Mouse (Mus musculus) kidney, embryonic 16.5 days (tissue): Measurements from ENCODE around the gene Ncapd3. TPM values are rescaled to one million over a fixed set of nuclear protein-coding genes. Genes with fewer than 3 reads are reported as not detected.

ENCODE experiments used
- ATAC-seq: fragments of 200-750 bp; cut with Nextera tagmentation; 2 replicates; pipeline ENCODE4 v1.8.0; 2017; ENCODE audit warnings: moderate TSS enrichment; ENCODE audit not compliant: low FRiP score, low TSS enrichment
- H3K27ac ChIP-seq: fragments of 300-500 bp; sonication (generic); 2 replicates; pipeline ENCODE4 v1.5.1; 2014; ENCODE audit warnings: low read length
- H3K27me3 ChIP-seq: fragments of 300-500 bp; sonication (generic); 2 replicates; pipeline ENCODE4 v1.6.1; 2014; ENCODE audit warnings: low read length, control low read depth, mixed read lengths; ENCODE audit not compliant: insufficient read depth
- H3K36me3 ChIP-seq: fragments of 300-500 bp; sonication (generic); 2 replicates; pipeline ENCODE4 v1.6.1; 2014; ENCODE audit warnings: low read length, control low read depth, mixed read lengths; ENCODE audit not compliant: insufficient read depth
- H3K4me1 ChIP-seq: fragments of 300-500 bp; sonication (generic); 2 replicates; pipeline ENCODE4 v1.6.1; 2014; ENCODE audit warnings: low read length, control low read depth, mixed read lengths; ENCODE audit not compliant: insufficient read depth
- H3K4me2 ChIP-seq: fragments of 300-500 bp; sonication (generic); replicated peaks from 2 replicates; pipeline ENCODE4 v1.6.1; 2014; ENCODE audit warnings: low read depth, low read length
- H3K4me3 ChIP-seq: fragments of 300-500 bp; sonication (generic); 2 replicates; pipeline ENCODE4 v1.5.1; 2014; ENCODE audit warnings: mild to moderate bottlenecking, low read length
- H3K9ac ChIP-seq: fragments of 300-500 bp; sonication (generic); replicated peaks from 2 replicates; pipeline ENCODE4 v1.6.1; 2014; ENCODE audit warnings: low read length
- H3K9me3 ChIP-seq: fragments of 300-500 bp; sonication (generic); 2 replicates; pipeline ENCODE4 v1.6.1; 2016; ENCODE audit warnings: low read length, control low read depth
- WGBS: fragments of 180-500 bp; shearing (Covaris S2); extraction: QIAGEN DNeasy Blood & Tissue Kit; methylation state at CpG from one replicate; pipeline ENCODE4 v1.1.7; 2014; 5-methylcytosine and 5-hydroxymethylcytosine counted together
- polyA plus RNA-seq: library from polyadenylated mRNA; unstranded; fragments of >200 nt; fragmentation: Nextera tagmentation; extraction: Ambion mirVana; gene quantifications from 2 replicates; pipeline ENCODE4 v1.2.1, GENCODE M21; 2015

Ncapd3 gene
- polyA plus RNA-seq, 1 experiment from 2014 or later: 32.2 TPM

DNA sequence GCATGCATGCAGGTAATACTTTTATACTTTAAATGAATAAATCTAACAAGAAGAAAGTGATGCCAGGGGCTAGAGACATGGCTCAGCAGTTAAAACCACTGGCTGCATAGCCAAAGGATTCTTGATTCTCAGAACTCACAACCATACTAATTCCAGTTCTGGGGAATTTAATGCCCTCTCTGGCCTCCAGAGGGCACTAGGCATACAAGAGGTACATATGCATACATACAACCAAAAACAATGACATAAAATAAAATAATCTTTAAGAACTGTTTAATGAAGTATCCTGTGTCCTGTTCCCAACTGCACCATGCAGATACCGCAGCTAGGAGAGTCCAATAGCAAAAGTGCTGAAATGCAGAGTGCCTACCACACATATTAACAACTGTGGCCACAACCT is 104.4 kb downstream of the Ncapd3 start:
- 70% methylated on average over 1 of the region's 1 CpGs for WGBS
- H3K9ac ChIP-seq: no peak overlapping the region
- H3K36me3 ChIP-seq: no peaks in the 10 kb centered on the region
- no peak; the same call in 1 of the 2 replicates for ATAC-seq
- H3K4me3 ChIP-seq: no peak overlapping the region
- no peaks in the 10 kb centered on the region for H3K4me1 ChIP-seq
- no peaks in the 10 kb centered on the region for H3K9me3 ChIP-seq
- H3K4me2 ChIP-seq: no peak overlapping the region
- H3K27me3 ChIP-seq: no peaks in the 10 kb centered on the region
- H3K27ac ChIP-seq: no peak overlapping the region

DNA sequence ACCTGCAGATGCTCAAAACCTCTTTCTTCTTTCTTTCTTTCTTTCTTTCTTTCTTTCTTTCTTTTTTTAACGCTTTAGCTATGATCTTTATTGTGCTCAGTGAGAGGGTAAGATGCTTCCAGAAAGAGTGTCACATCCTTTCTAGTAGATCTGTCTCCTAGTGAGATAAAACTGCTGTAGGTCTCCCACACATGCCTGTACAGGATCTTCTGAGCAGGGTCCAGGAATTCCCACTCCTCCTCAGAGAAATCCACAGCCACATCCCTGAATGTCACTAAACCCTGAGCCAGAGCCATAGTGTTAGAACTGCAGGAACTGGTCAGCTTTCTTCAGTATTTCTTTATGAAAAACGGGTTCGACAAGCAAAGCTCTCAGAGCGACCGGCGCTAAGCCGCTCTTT is 105.4 kb downstream of the Ncapd3 start:
- no peak overlapping the region for H3K4me3 ChIP-seq
- no peaks in the 10 kb centered on the region for H3K36me3 ChIP-seq
- no peaks in the 10 kb centered on the region for H3K4me1 ChIP-seq
- H3K27me3 ChIP-seq: no peaks in the 10 kb centered on the region
- H3K4me2 ChIP-seq: no peak overlapping the region
- H3K9ac ChIP-seq: no peak overlapping the region
- WGBS: 89% methylated on average over 7 of the region's 7 CpGs
- no peak for ATAC-seq
- no peak overlapping the region for H3K27ac ChIP-seq
- H3K9me3 ChIP-seq: no peaks in the 10 kb centered on the region

DNA sequence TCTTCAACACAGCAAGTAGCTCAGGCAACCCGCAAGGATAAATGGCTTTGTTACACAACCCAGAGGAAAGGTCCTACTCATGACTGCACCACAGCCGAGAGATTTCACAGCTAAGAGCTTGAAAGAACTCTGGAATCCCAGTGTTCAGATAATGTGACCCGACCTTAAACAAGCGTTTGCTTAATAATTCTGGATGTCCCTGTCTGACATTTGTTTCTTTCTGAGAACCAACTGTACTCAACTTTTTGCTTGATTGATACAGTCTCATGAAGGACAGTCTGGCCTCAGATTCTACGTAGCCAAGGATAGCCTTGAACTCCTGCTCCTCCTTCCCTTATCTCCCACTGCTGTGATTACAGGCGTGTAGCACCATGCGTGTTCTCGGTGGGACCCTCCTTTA is 106.7 kb downstream of the Ncapd3 start:
- Histone ChIP-seq H3K27ac (no peak overlapping the region), H3K4me1 (no peaks in the 10 kb centered on the region), H3K36me3 (peaks cover 5% of the 10 kb centered on the region), H3K4me2 (no peak overlapping the region), H3K9ac (no peak overlapping the region), H3K27me3 (no peaks in the 10 kb centered on the region), H3K4me3 (no peak overlapping the region), H3K9me3 (no peaks in the 10 kb centered on the region)
- 78% methylated on average over 8 of the region's 8 CpGs for WGBS
- ATAC-seq: no peak

DNA sequence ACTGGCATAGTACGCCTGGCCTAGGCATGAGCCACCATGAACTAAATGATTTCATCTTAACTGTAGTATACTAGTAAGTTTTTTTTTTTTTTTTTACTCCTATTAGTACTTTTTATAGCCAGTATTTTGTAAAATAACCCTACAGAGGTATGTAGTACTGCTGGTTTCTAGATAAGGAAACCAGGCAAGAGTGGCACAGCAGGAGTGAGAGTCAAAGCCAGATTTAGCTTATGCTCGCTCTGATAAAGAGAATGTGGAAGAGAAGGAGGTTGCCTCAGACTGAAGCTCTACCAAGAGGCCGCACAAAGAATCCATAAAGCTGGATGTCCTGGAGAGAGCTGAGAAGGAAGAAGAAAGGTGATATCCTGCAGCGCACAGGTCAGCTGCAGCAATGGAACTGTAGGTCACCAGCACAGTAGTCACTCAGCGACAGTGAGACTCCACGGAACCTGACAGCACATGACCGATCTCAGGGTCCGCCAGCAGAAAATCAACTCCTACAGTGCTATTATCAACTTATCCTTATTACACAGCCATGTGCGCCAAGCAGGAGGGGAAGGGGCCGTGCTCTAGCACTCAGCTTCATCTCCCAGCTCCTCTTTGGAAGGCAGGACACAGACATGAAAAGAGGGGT is 110.6 kb downstream of the Ncapd3 start:
- 91% methylated on average over 10 of the region's 10 CpGs for WGBS
- peaks cover 7% of the 10 kb centered on the region for H3K36me3 ChIP-seq
- no peaks in the 10 kb centered on the region for H3K9me3 ChIP-seq
- no peak overlapping the region for H3K9ac ChIP-seq
- H3K4me2 ChIP-seq: no peak overlapping the region
- H3K4me3 ChIP-seq: no peak overlapping the region
- no peak for ATAC-seq
- no peaks in the 10 kb centered on the region for H3K4me1 ChIP-seq
- no peaks in the 10 kb centered on the region for H3K27me3 ChIP-seq
- H3K27ac ChIP-seq: no peak overlapping the region

DNA sequence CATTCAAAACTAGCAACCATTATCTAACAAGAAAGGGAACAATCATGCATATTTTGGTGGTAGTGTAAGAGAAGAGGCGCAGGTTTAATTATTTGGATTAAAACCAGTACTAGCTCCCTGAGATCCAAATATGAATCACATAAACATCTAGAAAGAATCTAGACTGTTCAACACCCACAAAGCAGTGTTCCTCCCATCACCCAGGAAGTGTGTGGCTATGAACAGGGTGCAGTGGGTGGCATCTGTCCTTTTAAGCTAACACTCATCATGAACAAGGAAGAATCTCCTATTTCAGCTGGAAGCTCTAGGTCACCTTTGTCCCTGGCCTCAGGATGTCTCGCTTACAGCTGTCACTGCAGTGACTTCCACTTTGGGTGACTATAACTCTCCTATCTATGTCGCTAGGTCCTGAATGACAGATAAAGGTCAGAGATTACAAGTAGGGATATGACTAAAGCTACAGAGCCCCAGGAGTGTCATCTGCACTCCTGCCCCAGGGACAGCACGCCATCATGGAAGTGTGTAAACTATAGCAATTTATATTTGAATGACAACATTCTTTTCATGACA is 114.4 kb downstream of the Ncapd3 start:
- Histone ChIP-seq H3K36me3 (peaks cover 7% of the 10 kb centered on the region), H3K9me3 (no peaks in the 10 kb centered on the region), H3K27ac (no peak overlapping the region), H3K27me3 (no peaks in the 10 kb centered on the region), H3K4me1 (peaks cover 14% of the 10 kb centered on the region), H3K4me3 (no peak overlapping the region), H3K4me2 (no peak overlapping the region), H3K9ac (no peak overlapping the region)
- 65% methylated on average over 4 of the region's 4 CpGs for WGBS
- no peak for ATAC-seq

Other genes with a start within 250 kb of the Ncapd3 start
- 46.1 and 48.5 TPM in 2 replicates for gene Glb1l2, start 223.7 kb upstream of the Ncapd3 start, polyA plus RNA-seq
- gene Glb1l3, start 169.3 kb upstream of the Ncapd3 start, polyA plus RNA-seq: not detected in 2 replicates
- not detected in 2 replicates for gene Gm1110, start 107.1 kb upstream of the Ncapd3 start, polyA plus RNA-seq
- 56.6 and 58.8 TPM in 2 replicates for gene Acad8, start 30.6 kb upstream of the Ncapd3 start, polyA plus RNA-seq
- 146 and 151 TPM in 2 replicates for gene Thyn1, start 30.5 kb upstream of the Ncapd3 start, polyA plus RNA-seq
- gene Vps26b, start 110 bp upstream of the Ncapd3 start, polyA plus RNA-seq: 34.1 and 35.4 TPM in 2 replicates
- gene Jam3, start 125.2 kb downstream of the Ncapd3 start, polyA plus RNA-seq: 81.5 TPM in 2 replicates